Mouse (Mus musculus) G1E (cell line): ENCODE results near the gene Sipa1l3. TPM values are rescaled to one million over a fixed set of nuclear protein-coding genes. Genes with fewer than 3 reads are reported as not detected.

Experiments
- ATAC-seq: 2 replicates; pipeline ENCODE4 v1.8.0; 2016; ENCODE audit warnings: mild to moderate bottlenecking; ENCODE audit not compliant: insufficient number of reproducible peaks, poor library complexity, low FRiP score, severe bottlenecking; ENCODE audit errors: extremely low read depth
- DNase-seq: peaks from one replicate; pipeline ENCODE4 v3.0.0; 2012; ENCODE audit warnings: low spot score
- H3K27me3 ChIP-seq: 2 replicates; pipeline ENCODE4 v1.6.1; 2012; ENCODE audit warnings: mild to moderate bottlenecking, low read length, inconsistent platforms; ENCODE audit not compliant: insufficient read depth
- H3K36me3 ChIP-seq: replicated peaks from 2 replicates; pipeline ENCODE3; 2012; ENCODE audit warnings: mild to moderate bottlenecking, inconsistent platforms
- H3K4me1 ChIP-seq: 2 replicates; pipeline ENCODE4 v1.6.1; 2012; ENCODE audit warnings: low read depth, low read length, inconsistent platforms, mixed read lengths; ENCODE audit not compliant: insufficient read depth
- H3K4me3 ChIP-seq: 2 replicates; pipeline ENCODE4 v1.5.1; 2012; ENCODE audit warnings: low read depth, mild to moderate bottlenecking, inconsistent platforms, low read length, moderate library complexity, mixed read lengths
- H3K9me3 ChIP-seq: replicated peaks from 2 replicates; pipeline ENCODE4 v1.6.1; 2012; ENCODE audit warnings: inconsistent platforms
- CTCF ChIP-seq: IDR thresholded peaks from 2 replicates; pipeline ENCODE4 v1.5.1; 2012; ENCODE audit warnings: low read depth, low read length, inconsistent platforms, mixed read lengths
- GATA1 ChIP-seq: IDR thresholded peaks from 2 replicates; pipeline ENCODE4 v1.6.1; 2012; ENCODE audit warnings: borderline replicate concordance, low read length, inconsistent platforms, mixed read lengths
- GATA2 ChIP-seq: IDR thresholded peaks from 2 replicates; pipeline ENCODE4 v1.6.1; 2012; ENCODE audit warnings: low read depth, low read length, inconsistent platforms, borderline replicate concordance
- POLR2AphosphoS5 ChIP-seq: IDR thresholded peaks from 2 replicates; pipeline ENCODE4 v1.6.1; 2012; ENCODE audit warnings: low read depth, low read length, inconsistent platforms; ENCODE audit not compliant: insufficient replicate concordance
- TAL1 ChIP-seq: conservative IDR thresholded peaks from 2 replicates; pipeline ENCODE4 v1.6.1; 2012; ENCODE audit warnings: low read depth, low read length, inconsistent platforms, mixed read lengths
- polyA plus RNA-seq: library from polyadenylated mRNA; stranded (reverse); fragments of >175 nt; gene quantifications from 2 replicates; pipeline ENCODE4 v1.2.3, GENCODE M21; 2012
- total RNA-seq, 2 experiments: library from RNA; stranded (forward) in 1 of 2; stranded (reverse) in 1 of 2; fragments of 200-1000 nt in 1 of 2; fragments of >200 nt in 1 of 2; fragmentation: Nextera tagmentation in 1 of 2; gene quantifications; 2 replicates each; pipeline ENCODE4 v1.2.3; 2014 to 2017

Gene Sipa1l3
- total and polyA plus RNA-seq, 3 experiments, result 5.8 to 107 (median 49.6) TPM

- TF ChIP-seq GATA2, result no peak
- TF ChIP-seq CTCF, result no peak
- TF ChIP-seq TAL1, result no peak
- TF ChIP-seq POLR2AphosphoS5, result no peak
Measured at GRCm38 (mm10) chr7:29410402-29410801, 108.0 kb downstream of the Sipa1l3 start.

DNA sequence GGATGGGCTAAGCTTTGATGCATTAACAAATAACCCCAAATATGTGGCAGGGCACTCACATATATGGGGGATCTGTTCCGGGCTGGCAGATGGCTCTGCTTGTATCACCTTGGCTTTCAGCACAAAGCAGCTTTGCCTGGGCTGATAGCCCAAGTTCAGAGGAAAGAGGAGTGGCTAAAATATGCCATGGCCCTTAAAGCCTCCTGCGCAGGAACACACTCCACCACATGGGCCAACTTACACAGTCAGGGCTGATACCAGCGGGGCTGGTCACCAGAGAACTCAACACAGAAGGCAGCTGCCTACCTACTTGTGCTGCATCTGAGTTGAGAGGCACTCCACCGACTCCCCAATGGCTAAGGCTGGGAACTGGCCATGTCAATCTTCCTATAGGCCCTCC is 111.6 kb downstream of the Sipa1l3 start:
- Histone ChIP-seq H3K36me3 (peaks cover 50% of the 10 kb centered on the region), H3K27me3 (no peaks in the 10 kb centered on the region), H3K4me1 (peaks cover 6% of the 10 kb centered on the region), H3K4me3 (no peak overlapping the region), H3K9me3 (peaks cover 2% of the 10 kb centered on the region; the same call in 1 of the 2 replicates)
- TF ChIP-seq POLR2AphosphoS5 (no peak), TAL1 (no peak), GATA1 (no peak), CTCF (no peak), GATA2 (no peak)
- ATAC-seq, result no peak
- DNase-seq, result no peak

More at GRCm38 (mm10) chr7:29410402-29410801, 108.0 kb downstream of the Sipa1l3 start:
- Histone ChIP-seq H3K4me1 (peaks cover 3% of the 10 kb centered on the region), H3K36me3 (peaks cover 46% of the 10 kb centered on the region), H3K4me3 (no peak overlapping the region), H3K27me3 (no peaks in the 10 kb centered on the region), H3K9me3 (no peaks in the 10 kb centered on the region)
- no peak for DNase-seq
- ATAC-seq, result no peak

GRCm38 (mm10) chr7:29404126-29404525 is 114.3 kb downstream of the Sipa1l3 start:
- Histone ChIP-seq H3K27me3 (no peaks in the 10 kb centered on the region), H3K36me3 (peaks cover 62% of the 10 kb centered on the region), H3K4me3 (no peak overlapping the region), H3K4me1 (peaks cover 3% of the 10 kb centered on the region; the same call in 1 of the 2 replicates), H3K9me3 (peaks cover 2% of the 10 kb centered on the region; the same call in 1 of the 2 replicates)
- ATAC-seq (no peak), DNase-seq (no peak)
- no peak for TF ChIP-seq TAL1
- no peak for TF ChIP-seq POLR2AphosphoS5
- no peak for TF ChIP-seq GATA2

DNA sequence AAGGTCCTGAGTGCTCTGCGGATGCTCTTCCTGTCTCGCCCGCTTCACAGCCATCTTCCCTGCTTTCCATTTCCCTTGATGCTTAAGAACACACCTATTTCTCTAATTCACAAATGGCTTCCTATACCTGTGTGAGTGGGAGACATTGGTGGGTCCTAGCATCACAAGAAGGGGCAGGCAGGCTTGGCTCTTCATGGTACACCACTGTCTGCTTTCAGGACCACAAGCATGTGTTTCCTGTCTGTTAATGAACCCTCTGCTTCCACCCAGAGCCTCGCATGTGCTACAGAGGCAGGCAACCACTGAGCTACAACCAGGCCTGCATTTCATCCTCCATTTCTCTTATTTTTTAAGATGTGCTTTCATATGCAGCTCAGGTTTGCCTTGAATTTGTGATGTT is 116.4 kb downstream of the Sipa1l3 start:
- Histone ChIP-seq H3K27me3 (no peaks in the 10 kb centered on the region), H3K4me1 (peaks cover 3% of the 10 kb centered on the region; the same call in 1 of the 2 replicates), H3K36me3 (peaks cover 65% of the 10 kb centered on the region), H3K9me3 (peaks cover 2% of the 10 kb centered on the region; the same call in 1 of the 2 replicates), H3K4me3 (no peak overlapping the region)
- TF ChIP-seq GATA1 (no peak), CTCF (no peak)
- no peak for DNase-seq
- no peak for ATAC-seq

DNA sequence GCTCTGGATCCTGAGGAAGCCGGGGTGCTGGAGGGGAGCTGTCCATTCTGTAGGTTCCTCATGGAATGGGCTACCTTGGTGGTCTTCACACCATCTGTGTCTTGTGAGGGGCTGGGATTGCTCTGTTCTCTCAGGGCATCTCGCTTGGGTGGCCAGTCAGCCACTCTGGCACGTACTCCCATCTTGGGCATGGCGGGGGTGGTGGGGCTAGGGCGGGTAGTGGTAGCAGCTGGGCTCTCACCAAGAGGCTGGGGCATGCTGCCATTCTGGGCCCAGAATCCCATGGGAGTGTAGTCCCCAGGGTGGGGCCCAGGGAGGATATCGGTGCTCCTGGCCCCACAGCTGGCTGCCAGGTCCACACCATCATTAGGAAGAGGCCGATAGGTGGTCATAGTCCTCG is 118.0 kb downstream of the Sipa1l3 start:
- no peak for TF ChIP-seq TAL1
- TF ChIP-seq CTCF, result no peak
- no peak for TF ChIP-seq GATA2
- TF ChIP-seq POLR2AphosphoS5, result no peak
- no peak for TF ChIP-seq GATA1
- Histone ChIP-seq H3K27me3 (no peaks in the 10 kb centered on the region), H3K9me3 (peaks cover 2% of the 10 kb centered on the region; the same call in 1 of the 2 replicates), H3K4me1 (peaks cover 3% of the 10 kb centered on the region; the same call in 1 of the 2 replicates), H3K36me3 (peaks cover 66% of the 10 kb centered on the region), H3K4me3 (no peak overlapping the region)
- DNase-seq (no peak), ATAC-seq (no peak)

DNA sequence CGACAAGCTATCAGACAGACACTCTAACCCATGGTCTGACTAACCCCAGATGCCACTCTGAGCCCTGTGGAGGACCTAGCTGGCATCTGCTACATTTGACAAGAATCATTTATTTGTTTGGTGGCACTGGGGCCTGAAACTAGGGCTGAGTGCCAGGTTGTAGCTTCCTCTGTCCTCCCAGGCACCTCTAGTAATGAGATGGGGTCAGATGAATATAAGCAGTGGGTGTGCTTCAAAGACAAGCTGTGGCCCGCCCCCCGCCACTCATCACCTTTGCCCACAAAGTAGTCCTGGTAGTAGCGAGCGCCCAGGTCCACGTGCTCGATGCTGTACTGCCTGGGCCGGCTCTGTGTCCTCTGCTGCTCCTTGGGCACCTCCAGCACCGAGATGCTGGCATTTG is 119.4 kb downstream of the Sipa1l3 start:
- ATAC-seq (no peak), DNase-seq (no peak)
- Histone ChIP-seq H3K27me3 (no peaks in the 10 kb centered on the region), H3K4me3 (no peak overlapping the region), H3K36me3 (peaks cover 80% of the 10 kb centered on the region), H3K9me3 (peaks cover 5% of the 10 kb centered on the region), H3K4me1 (peaks cover 16% of the 10 kb centered on the region)
- TF ChIP-seq GATA1, result no peak
- TF ChIP-seq POLR2AphosphoS5, result no peak

GRCm38 (mm10) chr7:29397486-29397885 is 121.0 kb downstream of the Sipa1l3 start:
- Histone ChIP-seq H3K4me3 (no peak overlapping the region), H3K27me3 (no peaks in the 10 kb centered on the region), H3K36me3 (peaks cover 88% of the 10 kb centered on the region), H3K9me3 (peaks cover 15% of the 10 kb centered on the region), H3K4me1 (peaks cover 32% of the 10 kb centered on the region)
- no peak for TF ChIP-seq GATA2
- no peak for TF ChIP-seq TAL1
- TF ChIP-seq CTCF, result no peak
- no peak for TF ChIP-seq POLR2AphosphoS5
- no peak for TF ChIP-seq GATA1
- no peak for ATAC-seq
- no peak for DNase-seq
